Mouse (Mus musculus) liver, postnatal 0 days (tissue): ENCODE results near the gene A730071L15Rik. TPM values are rescaled to one million over a fixed set of nuclear protein-coding genes. Genes with fewer than 3 reads are reported as not detected.

ENCODE experiments used
- ATAC-seq: fragments of 200-750 bp; cut with Nextera tagmentation; 2 replicates; pipeline ENCODE4 v1.8.0; 2017; ENCODE audit warnings: mild to moderate bottlenecking, moderate library complexity
- DNase-seq: peaks from one replicate; pipeline ENCODE4 v3.0.0-alpha.2; 2016
- H3K27ac ChIP-seq: fragments of 300-500 bp; sonication (generic); 2 replicates; pipeline ENCODE4 v1.5.1; 2014; ENCODE audit warnings: antibody characterized with exemption, moderate library complexity, mild to moderate bottlenecking, low read depth
- H3K27me3 ChIP-seq: fragments of 300-500 bp; sonication (generic); 2 replicates; pipeline ENCODE4 v1.6.1; 2014; ENCODE audit warnings: low read length, control low read depth, mixed read lengths; ENCODE audit not compliant: insufficient read depth
- H3K36me3 ChIP-seq: fragments of 300-500 bp; sonication (generic); replicated peaks from 2 replicates; pipeline ENCODE4 v1.6.1; 2014; ENCODE audit warnings: mild to moderate bottlenecking, control low read depth, low read length, moderate library complexity, mixed read lengths; ENCODE audit not compliant: insufficient read depth
- H3K4me1 ChIP-seq: fragments of 300-500 bp; sonication (generic); 2 replicates; pipeline ENCODE4 v1.6.1; 2014; ENCODE audit warnings: antibody characterized with exemption, mild to moderate bottlenecking, control low read depth; ENCODE audit not compliant: insufficient read depth
- H3K4me2 ChIP-seq: fragments of 300-500 bp; sonication (generic); 2 replicates; pipeline ENCODE4 v1.6.1; 2014; ENCODE audit warnings: low read depth, mild to moderate bottlenecking, low read length, moderate library complexity, mixed read lengths
- H3K4me3 ChIP-seq: fragments of 300-500 bp; sonication (generic); 2 replicates; pipeline ENCODE4 v1.5.1; 2014; ENCODE audit warnings: low read depth, low read length
- H3K9ac ChIP-seq: fragments of 300-500 bp; sonication (generic); replicated peaks from 2 replicates; pipeline ENCODE4 v1.6.1; 2014; ENCODE audit warnings: mild to moderate bottlenecking, moderate library complexity
- H3K9me3 ChIP-seq: fragments of 300-500 bp; sonication (generic); 2 replicates; pipeline ENCODE4 v1.6.1; 2016; ENCODE audit warnings: mild to moderate bottlenecking, control low read depth, low read length, mixed read lengths
- CTCF ChIP-seq: sonication (generic); IDR thresholded peaks from 2 replicates; pipeline ENCODE4 v1.5.1; 2016; ENCODE audit warnings: antibody characterized with exemption, low read depth
- EP300 ChIP-seq: IDR thresholded peaks from 2 replicates; pipeline ENCODE4 v1.6.1; 2016; ENCODE audit warnings: antibody characterized with exemption, low read depth, mild to moderate bottlenecking
- WGBS: fragments of 180-500 bp; shearing (Covaris S2); extraction: QIAGEN DNeasy Blood & Tissue Kit; methylation state at CpG from one replicate; pipeline ENCODE4 v1.1.7; 2014; ENCODE audit not compliant: insufficient replicate concordance; 5-methylcytosine and 5-hydroxymethylcytosine counted together
- polyA plus RNA-seq: library from polyadenylated mRNA; unstranded; fragments of >200 nt; fragmentation: Nextera tagmentation; extraction: Ambion mirVana; gene quantifications from 2 replicates; pipeline ENCODE4 v1.2.1, GENCODE M21; 2015

A730071L15Rik gene
- polyA plus RNA-seq, 1 experiment from 2014 or later: 0.31 TPM

DNA sequence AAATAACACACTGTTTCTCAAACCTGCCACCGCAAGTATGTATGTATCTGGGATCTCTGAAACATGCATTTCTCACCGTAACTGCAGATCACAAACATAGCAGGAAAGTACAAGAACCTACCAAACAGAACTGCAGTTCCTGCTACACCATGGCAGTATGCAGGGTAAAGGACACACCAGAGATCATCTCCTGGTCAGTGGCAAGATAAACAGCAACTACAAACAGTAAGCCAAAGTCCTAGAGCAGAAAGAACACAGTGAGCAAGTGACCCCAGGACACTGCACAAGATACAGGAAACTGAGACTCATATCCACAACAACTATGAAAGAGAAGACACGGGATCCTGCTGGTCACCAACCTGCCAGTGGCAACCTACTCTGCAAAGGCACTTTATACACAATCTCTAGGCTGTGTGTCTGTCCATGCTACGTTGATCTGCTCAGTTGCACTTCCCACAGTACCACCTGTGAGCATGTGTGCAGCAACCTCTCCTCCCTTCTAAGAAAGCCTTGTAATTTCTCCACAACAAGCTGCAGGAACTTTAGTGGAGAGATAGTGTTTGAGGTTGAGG, 40.0 kb upstream of the A730071L15Rik start:
- H3K9ac ChIP-seq: no peak overlapping the region
- no peak for TF ChIP-seq CTCF
- TF ChIP-seq EP300: no peak
- no peak overlapping the region for H3K4me3 ChIP-seq
- H3K36me3 ChIP-seq: no peaks in the 10 kb centered on the region
- H3K4me1 ChIP-seq: peaks cover 39% of the 10 kb centered on the region
- H3K27me3 ChIP-seq: no peaks in the 10 kb centered on the region
- DNase-seq: no peak
- peak; percentile 72 for ATAC-seq
- no peaks in the 10 kb centered on the region for H3K9me3 ChIP-seq
- WGBS: 51% methylated on average over 4 of the region's 4 CpGs
- peak overlapping the region; percentile 80 for H3K27ac ChIP-seq
- peak overlapping the region; percentile 30; the same call in 1 of the 2 replicates for H3K4me2 ChIP-seq

- H3K27me3 ChIP-seq: no peaks in the 10 kb centered on the region
- no peaks in the 10 kb centered on the region for H3K36me3 ChIP-seq
- no peak overlapping the region for H3K4me2 ChIP-seq
- H3K4me3 ChIP-seq: no peak overlapping the region
- no peak overlapping the region for H3K9ac ChIP-seq
- TF ChIP-seq EP300 (no peak), CTCF (no peak)
- H3K9me3 ChIP-seq: no peaks in the 10 kb centered on the region
- WGBS: 54% methylated on average over 3 of the region's 3 CpGs
- DNase-seq (no peak), ATAC-seq (peak; percentile 63)
- H3K27ac ChIP-seq: peak overlapping the region; percentile 80
- peaks cover 42% of the 10 kb centered on the region for H3K4me1 ChIP-seq
These were observed 39.1 kb upstream of the A730071L15Rik start for GRCm38 (mm10) chr11:6160663-6161271.

DNA sequence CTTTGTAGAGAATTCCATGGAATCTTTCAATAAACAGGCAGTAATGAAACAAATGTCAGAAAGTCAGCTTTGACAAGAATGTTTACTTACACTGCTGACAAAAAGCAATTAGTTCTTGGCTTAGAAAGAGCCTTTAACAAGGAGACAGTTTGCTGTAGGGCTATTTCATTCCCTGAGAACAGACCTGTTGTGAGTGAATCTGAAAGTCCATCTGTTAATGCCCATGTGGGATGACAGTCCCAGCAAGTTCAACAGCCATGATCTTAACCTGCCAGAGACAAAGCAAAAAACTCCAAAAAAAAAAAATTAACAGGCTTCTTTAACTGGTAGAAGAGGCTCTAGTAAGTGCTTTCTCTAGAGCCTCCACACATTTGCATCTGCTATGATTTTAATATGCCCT, 38.3 kb upstream of the A730071L15Rik start:
- Histone ChIP-seq H3K4me2 (no peak overlapping the region), H3K4me3 (no peak overlapping the region), H3K36me3 (no peaks in the 10 kb centered on the region), H3K27ac (peak overlapping the region; percentile 80; the same call in 1 of the 2 replicates), H3K4me1 (peaks cover 50% of the 10 kb centered on the region), H3K27me3 (no peaks in the 10 kb centered on the region), H3K9ac (no peak overlapping the region), H3K9me3 (no peaks in the 10 kb centered on the region)
- ATAC-seq: no peak
- DNase-seq: no peak
- TF ChIP-seq EP300: no peak

DNA sequence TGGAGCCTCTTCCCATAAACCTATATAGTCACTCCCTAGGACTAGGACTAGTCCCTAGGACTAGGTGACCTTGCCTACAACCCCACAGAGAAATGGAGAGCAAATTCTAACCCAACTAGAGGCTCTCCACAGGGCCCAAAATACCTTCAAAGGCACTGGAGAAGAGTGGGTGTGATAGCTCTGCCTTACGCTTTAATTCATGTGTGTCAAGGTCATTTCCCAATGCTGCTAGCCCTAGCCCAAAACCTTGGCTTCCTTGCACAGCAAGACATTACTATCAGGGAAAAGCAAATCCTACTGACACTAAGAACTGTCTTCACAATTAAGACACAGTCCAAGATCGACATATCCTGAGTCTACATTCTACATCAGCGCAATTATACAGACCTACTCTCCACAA, 36.8 kb upstream of the A730071L15Rik start:
- TF ChIP-seq CTCF (no peak), EP300 (no peak)
- H3K4me2 ChIP-seq: no peak overlapping the region
- ATAC-seq (no peak), DNase-seq (no peak)
- H3K9ac ChIP-seq: no peak overlapping the region
- no peaks in the 10 kb centered on the region for H3K27me3 ChIP-seq
- no peaks in the 10 kb centered on the region for H3K9me3 ChIP-seq
- no peaks in the 10 kb centered on the region for H3K36me3 ChIP-seq
- H3K4me1 ChIP-seq: peaks cover 51% of the 10 kb centered on the region
- H3K4me3 ChIP-seq: no peak overlapping the region
- no peak overlapping the region for H3K27ac ChIP-seq
- WGBS: 82% methylated on average over 3 of the region's 3 CpGs

DNA sequence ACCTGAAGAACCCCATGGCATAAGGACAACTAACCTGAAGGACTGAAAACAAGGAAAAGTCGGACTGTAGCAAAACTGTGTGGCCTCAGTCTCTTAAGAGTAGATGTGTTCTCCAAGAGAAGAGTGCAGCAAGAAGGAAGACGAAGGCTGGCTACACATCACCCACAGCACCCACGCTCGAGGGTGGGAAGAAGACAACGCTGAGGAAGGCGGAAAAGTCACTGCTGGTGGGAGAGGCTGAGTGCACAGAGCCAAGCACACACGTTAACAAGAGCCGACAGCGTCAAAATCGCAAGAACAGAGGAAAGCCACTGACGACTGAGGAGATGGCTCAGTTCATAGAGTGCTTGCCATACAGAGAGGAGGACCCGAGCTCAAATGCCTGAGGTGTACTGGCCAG, 36.1 kb upstream of the A730071L15Rik start:
- no peak overlapping the region for H3K4me2 ChIP-seq
- TF ChIP-seq EP300: no peak
- no peak for TF ChIP-seq CTCF
- no peaks in the 10 kb centered on the region for H3K9me3 ChIP-seq
- ATAC-seq (no peak), DNase-seq (no peak)
- no peak overlapping the region for H3K4me3 ChIP-seq
- WGBS: 84% methylated on average over 12 of the region's 12 CpGs
- no peaks in the 10 kb centered on the region for H3K36me3 ChIP-seq
- H3K27ac ChIP-seq: no peak overlapping the region
- no peaks in the 10 kb centered on the region for H3K27me3 ChIP-seq
- H3K9ac ChIP-seq: no peak overlapping the region
- H3K4me1 ChIP-seq: peaks cover 51% of the 10 kb centered on the region

DNA sequence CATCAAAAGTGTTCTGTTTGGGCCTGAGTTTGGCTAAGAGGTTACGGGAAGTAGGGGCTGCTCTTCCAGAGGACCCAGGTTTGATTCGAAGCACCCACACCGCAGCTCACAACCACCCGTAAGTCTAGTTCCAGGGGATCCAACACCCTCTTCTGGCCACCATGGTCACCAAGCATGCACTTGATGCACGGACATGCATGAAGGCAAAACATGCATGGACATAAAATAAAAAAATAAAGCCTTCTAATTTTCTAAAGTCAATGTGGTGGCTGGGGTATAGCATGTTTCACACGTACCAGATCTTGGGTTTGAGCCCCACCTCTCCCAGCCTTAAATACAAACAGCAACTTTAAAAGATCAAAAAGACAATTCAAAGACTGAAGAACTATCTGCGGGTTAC, 35.0 kb upstream of the A730071L15Rik start:
- no peak overlapping the region for H3K4me3 ChIP-seq
- peak overlapping the region; percentile 82 for H3K27ac ChIP-seq
- H3K27me3 ChIP-seq: no peaks in the 10 kb centered on the region
- H3K4me2 ChIP-seq: no peak overlapping the region
- H3K4me1 ChIP-seq: peaks cover 44% of the 10 kb centered on the region
- no peak for DNase-seq
- no peak overlapping the region for H3K9ac ChIP-seq
- 88% methylated on average over 7 of the region's 7 CpGs for WGBS
- TF ChIP-seq CTCF: no peak
- TF ChIP-seq EP300: no peak
- no peaks in the 10 kb centered on the region for H3K36me3 ChIP-seq
- no peaks in the 10 kb centered on the region for H3K9me3 ChIP-seq
- ATAC-seq: no peak
